Mouse (Mus musculus) frontal cortex, postnatal 25 days (tissue): ENCODE data around the gene Tub.

Experiments
- DNase-seq, 2 experiments: peaks; one replicate each; pipeline ENCODE4 v3.0.0; 2022; ENCODE audit warnings: low spot score in 2 of 2

Tub gene

DNA sequence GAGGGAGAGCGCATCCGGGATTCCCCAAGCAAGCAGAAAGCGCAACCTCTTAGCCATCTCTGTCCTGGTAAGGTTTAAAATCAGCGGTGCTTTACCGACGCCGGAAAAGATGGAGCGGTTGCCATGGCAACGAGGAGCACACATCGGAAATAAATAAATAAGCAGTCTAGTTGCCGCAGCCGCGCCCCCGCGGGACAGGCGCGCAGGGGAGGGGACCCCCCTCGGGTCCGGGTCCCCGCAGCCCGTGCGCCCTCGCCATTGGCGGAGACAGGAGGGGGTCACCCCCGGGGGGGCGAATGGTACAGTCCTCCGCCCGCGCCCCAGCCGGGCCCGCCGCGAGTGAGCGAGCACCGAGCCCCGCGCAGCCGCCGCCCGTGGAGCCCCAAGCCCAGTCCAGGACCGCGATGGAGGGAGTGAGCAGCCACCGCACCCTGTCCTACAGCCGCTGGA is at the start of gene Tub:
Tub (plus strand) TSS at position 27 of the 450 bp plus-strand sequence.
- DNase-seq: peak in 1 of 2 experiments; percentile 69

- no peak for DNase-seq
These were observed 46.2 kb upstream of the Tub start for GRCm38 (mm10) chr7:108903969-108904368.

DNA sequence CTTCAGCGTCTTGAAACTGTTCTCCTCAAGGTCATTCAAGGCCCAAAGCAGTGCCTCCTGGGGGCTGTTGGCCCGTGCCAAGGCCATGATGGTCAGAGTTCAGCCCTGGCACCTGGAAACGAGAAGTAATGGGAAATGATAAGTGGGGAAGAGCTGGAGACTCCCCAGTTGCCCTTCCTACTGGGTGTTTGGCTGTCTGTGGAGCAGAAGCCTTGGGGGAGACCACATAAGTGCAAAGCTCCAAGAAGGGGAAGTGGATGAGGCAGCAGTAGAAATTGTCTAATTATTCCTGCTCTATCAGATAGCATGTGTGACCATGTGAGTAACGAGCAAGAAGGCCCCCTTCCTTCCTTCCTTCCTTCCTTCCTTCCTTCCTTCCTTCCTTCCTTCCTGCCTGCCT is 23.1 kb upstream of the Tub start:
- DNase-seq: no peak

GRCm38 (mm10) chr7:108928280-108929188 is 21.6 kb upstream of the Tub start:
- no peak for DNase-seq

- DNase-seq: no peak
These were observed 20.3 kb upstream of the Tub start, which contains the start of gene Nlrp10 for GRCm38 (mm10) chr7:108929726-108930393. TSS of gene Nlrp10 (minus strand) at chr7:108930178.

- peak; percentile 96 to 98 for DNase-seq
These were observed 16.1 kb upstream of the Tub start, which contains the start of gene Eif3f for GRCm38 (mm10) chr7:108933794-108934731. TSS of gene Eif3f (plus strand) at chr7:108934417.

- no peak for DNase-seq
These were observed 15.3 kb upstream of the Tub start for GRCm38 (mm10) chr7:108934836-108935235.

DNA sequence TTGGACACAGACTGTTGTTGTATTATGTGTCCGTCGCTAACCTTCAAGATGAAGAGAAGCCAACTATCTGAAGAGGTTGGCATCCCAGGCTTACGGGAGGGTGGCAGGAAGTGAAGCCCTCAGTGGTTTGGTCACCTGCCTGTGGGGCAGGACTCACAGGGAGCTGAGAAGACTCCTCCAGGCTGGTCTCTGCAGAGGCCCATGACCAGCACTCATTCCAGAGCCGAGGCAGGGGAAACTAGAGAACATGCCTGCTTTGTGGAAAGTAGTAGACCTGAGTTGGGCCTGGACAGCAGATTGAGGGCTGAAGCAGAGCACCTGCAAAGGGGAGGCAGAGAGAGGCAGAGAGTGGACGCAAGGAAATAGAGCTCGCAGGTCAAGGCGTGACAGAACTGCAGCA is 14.7 kb upstream of the Tub start:
- DNase-seq: no peak

- DNase-seq: no peak
These were observed 13.5 kb upstream of the Tub start for GRCm38 (mm10) chr7:108936591-108936990.

- DNase-seq: no peak
These were observed 8.7 kb upstream of the Tub start for GRCm38 (mm10) chr7:108941466-108941865.

DNA sequence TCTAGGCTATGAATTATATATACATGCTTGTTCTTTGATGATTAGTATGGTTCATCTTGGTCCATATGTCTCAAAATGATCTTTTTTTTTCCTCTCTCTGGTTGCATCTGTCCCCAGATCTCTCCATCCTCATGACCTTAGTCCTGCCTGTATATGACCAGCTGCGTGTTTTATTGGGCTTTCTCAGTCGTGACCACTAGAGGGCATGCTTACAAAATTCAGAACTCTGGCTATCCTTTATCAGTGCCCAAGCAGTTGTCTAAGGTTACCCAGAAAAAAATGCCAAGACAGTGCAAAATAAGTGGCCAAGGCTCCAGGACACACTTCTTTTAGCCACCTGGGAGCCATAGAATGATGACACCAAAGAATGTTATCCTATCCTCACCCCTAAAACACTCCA is 6.1 kb upstream of the Tub start:
- no peak for DNase-seq

- DNase-seq: no peak
These were observed 1.5 kb upstream of the Tub start for GRCm38 (mm10) chr7:108948611-108949010.

GRCm38 (mm10) chr7:108949301-108949700 is 837 bp upstream of the Tub start:
- no peak for DNase-seq

DNA sequence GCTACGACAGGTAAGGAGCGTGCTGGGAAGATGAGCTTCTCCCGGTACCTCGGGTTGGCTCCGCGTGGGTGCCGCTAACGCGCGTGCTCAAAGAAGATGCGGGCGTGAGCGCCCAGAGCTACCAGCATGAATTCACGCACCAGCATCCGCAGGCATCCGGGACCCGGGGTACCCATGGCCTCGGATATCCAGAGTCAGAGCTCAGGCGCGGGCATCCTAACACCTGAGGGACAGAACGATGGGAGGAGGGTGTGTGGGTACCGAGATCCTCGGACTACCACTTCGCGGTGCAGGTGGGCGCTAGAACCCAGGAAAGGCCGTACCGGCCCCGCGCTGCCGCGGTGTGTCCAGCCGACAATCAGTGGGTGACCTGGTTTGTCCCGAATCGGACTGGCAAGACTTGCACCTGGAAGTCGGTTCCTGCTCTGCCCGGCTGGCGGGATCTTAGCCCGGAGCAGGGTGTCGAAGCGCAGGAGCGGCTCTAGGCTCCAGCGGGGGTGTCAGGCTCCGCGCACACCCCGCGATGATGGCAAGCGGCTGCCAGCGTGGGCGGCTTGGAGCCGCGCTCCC is 709 bp downstream of the Tub start:
- DNase-seq: peak; percentile 70 to 73

GRCm38 (mm10) chr7:108952801-108953200 is 2.7 kb downstream of the Tub start:
- DNase-seq: no peak

DNA sequence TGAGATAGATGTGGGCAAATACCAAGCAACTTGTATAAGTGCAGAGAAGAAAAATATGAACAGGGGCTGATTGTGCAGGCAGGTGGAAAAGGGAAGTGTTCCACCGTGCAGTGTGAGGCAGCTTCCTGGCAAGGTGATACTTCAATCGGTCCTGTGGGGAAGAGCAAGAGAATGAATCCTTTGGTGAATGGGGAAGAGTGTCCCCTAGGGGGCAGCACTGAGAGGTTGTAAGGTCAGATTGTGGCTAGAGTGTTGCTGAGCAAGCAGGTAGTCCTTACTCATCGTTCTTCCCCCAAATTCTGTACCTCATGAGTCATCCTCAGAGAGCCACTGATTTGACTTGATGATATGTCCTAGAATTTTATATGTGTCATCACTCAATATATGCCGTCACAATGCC is 4.0 kb downstream of the Tub start:
- no peak for DNase-seq

GRCm38 (mm10) chr7:108957734-108958133 is 7.6 kb downstream of the Tub start:
- DNase-seq: no peak

DNA sequence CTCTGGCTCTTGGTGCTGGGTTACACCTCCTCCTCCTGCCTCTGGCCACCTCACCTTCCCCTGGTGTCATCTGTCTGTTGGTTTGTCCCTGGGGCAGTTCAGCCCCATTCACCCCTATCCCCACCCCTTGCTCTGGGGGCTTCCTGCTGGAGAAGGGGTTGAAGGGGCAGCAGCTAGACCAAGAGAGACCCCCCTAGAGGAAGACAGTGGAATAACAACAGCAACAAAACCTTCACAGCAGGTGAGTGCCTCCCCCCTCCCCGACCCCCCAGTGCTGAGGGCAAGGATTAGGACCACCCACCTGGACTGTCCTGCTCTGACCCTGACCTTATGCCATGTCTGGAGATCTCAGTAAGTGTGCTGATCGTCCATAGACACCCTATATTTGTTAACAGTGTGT is 15.8 kb downstream of the Tub start:
- no peak for DNase-seq

GRCm38 (mm10) chr7:108966742-108967362 is 16.7 kb downstream of the Tub start:
- DNase-seq: peak in 1 of 2 experiments; percentile 51

GRCm38 (mm10) chr7:108968201-108968600 is 18.1 kb downstream of the Tub start:
- DNase-seq: no peak

DNA sequence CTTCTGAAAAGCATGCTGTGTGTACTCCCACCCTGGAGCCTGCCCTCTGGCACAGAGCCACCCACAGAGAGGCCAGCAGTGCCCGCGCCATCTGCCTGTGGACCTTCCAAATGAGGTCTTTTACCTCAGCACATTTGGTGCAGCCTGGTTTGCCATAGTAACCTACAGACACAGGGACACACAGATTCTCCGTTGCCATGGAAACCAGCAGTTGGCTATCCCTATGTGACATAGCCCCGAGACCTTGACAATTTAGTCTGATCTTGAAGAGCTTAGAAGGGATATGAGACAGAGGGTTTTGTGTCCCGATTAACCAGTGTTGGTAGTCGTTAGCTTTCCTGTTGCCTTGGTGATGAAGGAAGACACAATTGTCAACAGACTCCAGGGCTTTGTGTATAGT is 22.1 kb downstream of the Tub start:
- no peak for DNase-seq
